Mouse (Mus musculus): ENCODE data around the gene Sept9. TPM values are rescaled to one million over a fixed set of nuclear protein-coding genes. Genes with fewer than 3 reads are reported as not detected.
A peak's percentile ranks its signal among the peaks of the same experiment; 100 is the strongest.

Sept9 gene
- 265 and 282 TPM in 2 replicates for polyA plus RNA-seq (2016; fragmentation: Nextera tagmentation; extraction: Ambion mirVana)

GRCm38 (mm10) chr11:117199282-117200175, at the start of gene Sept9:
Gene Sept9 (plus strand): TSS chr11:117199661.
- under 1% methylated on average over 70 of the region's 70 CpGs for WGBS
- H3K9me3 ChIP-seq (replicated peaks): no peaks in the 10 kb centered on the region
- peak; percentile 70 for DNase-seq (ENCODE audit: low spot score)
- peak within 1 kb of the TSS; percentile 79 for H3K27ac ChIP-seq
- H3K27me3 ChIP-seq (ENCODE audit: low read depth, poor library complexity, severe bottlenecking): peaks cover 84% of the 10 kb centered on the region
- H3K36me3 ChIP-seq: no peaks in the 10 kb centered on the region
- H3K4me1 ChIP-seq: peaks cover 45% of the 10 kb centered on the region
- H3K4me3 ChIP-seq: peak within 1 kb of the TSS; percentile 63

- Histone ChIP-seq H3K9me3 (replicated peaks) (no peaks in the 10 kb centered on the region), H3K36me3 (peaks cover 93% of the 10 kb centered on the region), H3K4me3 (no peak overlapping the region), H3K27ac (no peak overlapping the region), H3K27me3 (ENCODE audit: low read depth, poor library complexity, severe bottlenecking) (no peaks in the 10 kb centered on the region), H3K4me1 (peaks cover 26% of the 10 kb centered on the region)
- 88% methylated on average over 9 of the region's 9 CpGs for WGBS
- no peak for DNase-seq (ENCODE audit: low spot score)
Observed at GRCm38 (mm10) chr11:117150467-117150966, 48.9 kb upstream of the Sept9 start.

- 91% methylated on average over 7 of the region's 7 CpGs for WGBS
- no peak overlapping the region for H3K27ac ChIP-seq
- peaks cover 90% of the 10 kb centered on the region for H3K36me3 ChIP-seq
- no peaks in the 10 kb centered on the region for H3K27me3 ChIP-seq (ENCODE audit: low read depth, poor library complexity, severe bottlenecking)
- no peak for DNase-seq (ENCODE audit: low spot score)
- H3K9me3 ChIP-seq (replicated peaks): no peaks in the 10 kb centered on the region
- peaks cover 35% of the 10 kb centered on the region for H3K4me1 ChIP-seq
- H3K4me3 ChIP-seq: no peak overlapping the region
Observed at GRCm38 (mm10) chr11:117151461-117151860, 48.0 kb upstream of the Sept9 start.

- Histone ChIP-seq H3K36me3 (peaks cover 89% of the 10 kb centered on the region), H3K27ac (no peak overlapping the region), H3K4me3 (no peak overlapping the region), H3K9me3 (replicated peaks) (no peaks in the 10 kb centered on the region), H3K4me1 (peaks cover 39% of the 10 kb centered on the region), H3K27me3 (ENCODE audit: low read depth, poor library complexity, severe bottlenecking) (no peaks in the 10 kb centered on the region)
- DNase-seq (ENCODE audit: low spot score): no peak
- 84% methylated on average over 6 of the region's 6 CpGs for WGBS
Observed at GRCm38 (mm10) chr11:117152541-117152940, 46.9 kb upstream of the Sept9 start.

- 82% methylated on average over 9 of the region's 9 CpGs for WGBS
- peaks cover 88% of the 10 kb centered on the region for H3K36me3 ChIP-seq
- DNase-seq (ENCODE audit: low spot score): no peak
- H3K9me3 ChIP-seq (replicated peaks): no peaks in the 10 kb centered on the region
- H3K27ac ChIP-seq: peak overlapping the region; percentile 39; the same call in 1 of the 2 replicates
- H3K4me3 ChIP-seq: no peak overlapping the region
- peaks cover 39% of the 10 kb centered on the region for H3K4me1 ChIP-seq
- no peaks in the 10 kb centered on the region for H3K27me3 ChIP-seq (ENCODE audit: low read depth, poor library complexity, severe bottlenecking)
Observed at GRCm38 (mm10) chr11:117153553-117153952, 45.9 kb upstream of the Sept9 start.

- peak overlapping the region; percentile 39; the same call in 1 of the 2 replicates for H3K27ac ChIP-seq
- no peaks in the 10 kb centered on the region for H3K9me3 ChIP-seq (replicated peaks)
- peaks cover 88% of the 10 kb centered on the region for H3K36me3 ChIP-seq
- no peak overlapping the region for H3K4me3 ChIP-seq
- DNase-seq (ENCODE audit: low spot score): no peak
- peaks cover 39% of the 10 kb centered on the region for H3K4me1 ChIP-seq
- 67% methylated on average over 7 of the region's 7 CpGs for WGBS
- no peaks in the 10 kb centered on the region for H3K27me3 ChIP-seq (ENCODE audit: low read depth, poor library complexity, severe bottlenecking)
Observed at GRCm38 (mm10) chr11:117154088-117154815, 45.2 kb upstream of the Sept9 start.

- 3% methylated on average over 15 of the region's 15 CpGs for WGBS
- Histone ChIP-seq H3K4me3 (peak overlapping the region; percentile 32; the same call in 1 of the 2 replicates), H3K27ac (peak overlapping the region; percentile 62), H3K4me1 (peaks cover 39% of the 10 kb centered on the region), H3K9me3 (replicated peaks) (no peaks in the 10 kb centered on the region), H3K36me3 (peaks cover 72% of the 10 kb centered on the region), H3K27me3 (ENCODE audit: low read depth, poor library complexity, severe bottlenecking) (no peaks in the 10 kb centered on the region)
- DNase-seq (ENCODE audit: low spot score): peak; percentile 84
Observed at GRCm38 (mm10) chr11:117156725-117157124, 42.7 kb upstream of the Sept9 start.

- WGBS: 91% methylated on average over 11 of the region's 11 CpGs
- Histone ChIP-seq H3K36me3 (peaks cover 62% of the 10 kb centered on the region), H3K9me3 (replicated peaks) (no peaks in the 10 kb centered on the region), H3K27me3 (ENCODE audit: low read depth, poor library complexity, severe bottlenecking) (no peaks in the 10 kb centered on the region), H3K4me1 (peaks cover 38% of the 10 kb centered on the region), H3K27ac (no peak overlapping the region), H3K4me3 (no peak overlapping the region)
- no peak for DNase-seq (ENCODE audit: low spot score)
Observed at GRCm38 (mm10) chr11:117158343-117158742, 41.1 kb upstream of the Sept9 start.

- WGBS: 92% methylated on average over 13 of the region's 13 CpGs
- Histone ChIP-seq H3K27me3 (ENCODE audit: low read depth, poor library complexity, severe bottlenecking) (no peaks in the 10 kb centered on the region), H3K4me3 (no peak overlapping the region), H3K27ac (no peak overlapping the region), H3K36me3 (peaks cover 52% of the 10 kb centered on the region), H3K9me3 (replicated peaks) (no peaks in the 10 kb centered on the region), H3K4me1 (peaks cover 30% of the 10 kb centered on the region)
- DNase-seq (ENCODE audit: low spot score): no peak
Observed at GRCm38 (mm10) chr11:117159257-117159945, 40.1 kb upstream of the Sept9 start.

GRCm38 (mm10) chr11:117159946-117160307, 39.5 kb upstream of the Sept9 start:
- Histone ChIP-seq H3K36me3 (peaks cover 47% of the 10 kb centered on the region), H3K4me3 (no peak overlapping the region), H3K4me1 (peaks cover 28% of the 10 kb centered on the region), H3K27ac (no peak overlapping the region), H3K9me3 (replicated peaks) (no peaks in the 10 kb centered on the region), H3K27me3 (ENCODE audit: low read depth, poor library complexity, severe bottlenecking) (no peaks in the 10 kb centered on the region)
- no peak for DNase-seq (ENCODE audit: low spot score)
- 92% methylated on average over 5 of the region's 5 CpGs for WGBS

- Histone ChIP-seq H3K27me3 (ENCODE audit: low read depth, poor library complexity, severe bottlenecking) (no peaks in the 10 kb centered on the region), H3K27ac (no peak overlapping the region), H3K4me1 (peaks cover 25% of the 10 kb centered on the region), H3K4me3 (no peak overlapping the region), H3K9me3 (replicated peaks) (no peaks in the 10 kb centered on the region), H3K36me3 (peaks cover 38% of the 10 kb centered on the region)
- 96% methylated on average over 12 of the region's 12 CpGs for WGBS
- DNase-seq (ENCODE audit: low spot score): no peak
Observed at GRCm38 (mm10) chr11:117160791-117161190, 38.7 kb upstream of the Sept9 start.

GRCm38 (mm10) chr11:117161574-117161973, 37.9 kb upstream of the Sept9 start:
- H3K27ac ChIP-seq: no peak overlapping the region
- 76% methylated on average over 8 of the region's 8 CpGs for WGBS

More at GRCm38 (mm10) chr11:117161574-117161973, 37.9 kb upstream of the Sept9 start:
- DNase-seq (ENCODE audit: low spot score): no peak
- Histone ChIP-seq H3K36me3 (peaks cover 34% of the 10 kb centered on the region), H3K4me1 (peaks cover 21% of the 10 kb centered on the region), H3K4me3 (no peak overlapping the region), H3K9me3 (replicated peaks) (no peaks in the 10 kb centered on the region), H3K27me3 (ENCODE audit: low read depth, poor library complexity, severe bottlenecking) (no peaks in the 10 kb centered on the region)
